Mouse (Mus musculus) embryonic facial prominence, embryonic 10.5 days (tissue): Measurements from ENCODE around the gene Tcp11l2. TPM values are rescaled to one million over a fixed set of nuclear protein-coding genes. Genes with fewer than 3 reads are reported as not detected.

Experiments
- DNase-seq: peaks from one replicate; pipeline ENCODE4 v3.0.0-alpha.2; 2017; ENCODE audit warnings: low spot score
- H3K27ac ChIP-seq: fragments of 300-500 bp; sonication (generic); replicated peaks from 2 replicates; pipeline ENCODE4 v1.5.1; 2016; ENCODE audit warnings: mild to moderate bottlenecking
- H3K27me3 ChIP-seq: fragments of 300-500 bp; sonication (generic); replicated peaks from 2 replicates; pipeline ENCODE4 v1.6.1; 2016; ENCODE audit warnings: low read depth, mild to moderate bottlenecking; ENCODE audit not compliant: poor library complexity, severe bottlenecking
- H3K36me3 ChIP-seq: fragments of 300-500 bp; sonication (generic); replicated peaks from 2 replicates; pipeline ENCODE4 v1.6.1; 2016; ENCODE audit warnings: mild to moderate bottlenecking, moderate library complexity
- H3K4me1 ChIP-seq: fragments of 300-500 bp; sonication (generic); 2 replicates; pipeline ENCODE4 v1.6.1; 2016
- H3K4me3 ChIP-seq: fragments of 300-500 bp; sonication (generic); 2 replicates; pipeline ENCODE4 v1.5.1; 2016; ENCODE audit warnings: mild to moderate bottlenecking, moderate library complexity
- H3K9me3 ChIP-seq: fragments of 300-500 bp; sonication (generic); 2 replicates; pipeline ENCODE4 v1.6.1; 2016; ENCODE audit warnings: mild to moderate bottlenecking
- WGBS: fragments of 180-500 bp; shearing (Covaris S2); methylation state at CpG from one replicate; pipeline ENCODE4 v1.1.7; 2016; 5-methylcytosine and 5-hydroxymethylcytosine counted together
- polyA plus RNA-seq: library from polyadenylated mRNA; unstranded; fragments of >200 nt; fragmentation: Nextera tagmentation; extraction: Ambion mirVana; gene quantifications from 2 replicates; pipeline ENCODE4 v1.2.1, GENCODE M21; 2016

The Tcp11l2 gene
- polyA plus RNA-seq, 1 experiment from 2014 or later: 3.6 TPM

DNA sequence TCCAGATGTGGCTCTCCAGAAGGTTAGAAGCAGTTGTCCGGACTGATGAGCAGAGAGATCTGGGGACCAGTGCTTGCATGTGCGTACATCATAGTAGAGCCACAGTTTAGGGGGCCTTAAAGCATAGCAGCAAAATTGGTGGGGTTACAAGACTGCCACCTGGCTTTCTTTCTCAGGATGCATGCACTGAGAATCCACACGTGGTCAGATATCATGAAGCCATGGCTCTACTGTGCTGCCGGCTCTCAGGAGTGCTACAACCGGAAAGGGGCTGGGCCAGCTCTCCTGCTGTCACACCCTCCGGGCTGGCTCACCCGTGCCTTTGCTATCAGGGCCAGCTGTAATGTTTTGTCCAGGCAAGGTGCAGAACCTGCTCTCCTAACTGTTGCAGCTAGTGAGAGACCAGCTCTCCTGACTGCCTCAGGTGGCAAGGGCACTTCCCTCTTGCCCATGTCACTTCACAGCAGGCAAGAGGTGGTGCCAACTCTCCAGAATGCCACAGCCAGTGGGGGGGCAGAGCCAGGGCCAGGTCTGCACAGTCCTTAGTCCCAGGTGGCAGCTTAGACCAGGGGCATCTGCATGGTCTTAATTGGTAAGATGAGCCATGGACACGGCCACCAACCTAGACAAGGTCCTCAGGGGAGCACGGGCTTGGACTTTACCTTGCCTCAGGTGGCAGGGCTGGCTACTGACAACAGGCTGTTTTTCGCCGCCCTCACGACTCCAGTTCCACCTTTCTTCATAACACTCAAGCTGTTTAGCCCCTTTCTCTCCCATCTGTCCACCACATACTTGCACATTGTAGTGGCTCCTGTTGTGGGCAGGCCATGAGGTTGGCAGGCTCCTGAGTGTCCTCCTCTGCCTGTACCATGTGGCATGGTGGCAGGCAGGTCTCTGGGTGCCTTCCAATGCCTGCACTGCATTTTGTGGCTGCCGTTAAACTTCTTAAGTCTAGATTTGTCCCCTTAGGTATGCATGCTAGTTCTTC, 13.6 kb upstream of the Tcp11l2 start:
- no peaks in the 10 kb centered on the region for H3K36me3 ChIP-seq
- H3K27me3 ChIP-seq: peaks cover 5% of the 10 kb centered on the region
- H3K27ac ChIP-seq: peak overlapping the region; percentile 51; the same call in 1 of the 2 replicates
- H3K9me3 ChIP-seq: peaks cover 6% of the 10 kb centered on the region; the same call in 1 of the 2 replicates
- peaks cover 15% of the 10 kb centered on the region for H3K4me1 ChIP-seq
- DNase-seq: peak; percentile 65
- peak overlapping the region; percentile 3; the same call in 1 of the 2 replicates for H3K4me3 ChIP-seq
- WGBS: 49% methylated on average over 13 of the region's 13 CpGs

DNA sequence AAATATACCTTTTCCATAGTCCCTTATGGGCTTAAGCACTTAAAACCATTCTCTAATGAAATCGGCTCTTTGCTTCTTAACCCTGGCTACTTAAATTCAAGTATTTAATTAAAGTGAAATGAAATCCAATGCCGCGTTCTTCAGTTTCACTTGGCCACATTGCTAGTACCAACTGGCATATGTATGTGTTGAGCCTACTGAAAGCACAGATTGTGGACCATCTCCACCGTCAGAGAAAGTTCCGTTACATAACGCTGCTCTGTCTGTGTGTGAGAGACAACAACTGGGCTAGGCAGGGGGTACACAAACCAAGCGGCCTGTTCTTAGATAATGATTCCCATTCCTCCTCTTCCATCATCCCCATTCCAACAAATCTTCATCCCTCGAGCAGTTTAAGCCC, 12.0 kb upstream of the Tcp11l2 start:
- 83% methylated on average over 8 of the region's 8 CpGs for WGBS
- no peaks in the 10 kb centered on the region for H3K9me3 ChIP-seq
- no peak overlapping the region for H3K27ac ChIP-seq
- no peak overlapping the region for H3K4me3 ChIP-seq
- no peak for DNase-seq
- H3K36me3 ChIP-seq: no peaks in the 10 kb centered on the region
- H3K4me1 ChIP-seq: peaks cover 15% of the 10 kb centered on the region
- H3K27me3 ChIP-seq: peaks cover 6% of the 10 kb centered on the region

DNA sequence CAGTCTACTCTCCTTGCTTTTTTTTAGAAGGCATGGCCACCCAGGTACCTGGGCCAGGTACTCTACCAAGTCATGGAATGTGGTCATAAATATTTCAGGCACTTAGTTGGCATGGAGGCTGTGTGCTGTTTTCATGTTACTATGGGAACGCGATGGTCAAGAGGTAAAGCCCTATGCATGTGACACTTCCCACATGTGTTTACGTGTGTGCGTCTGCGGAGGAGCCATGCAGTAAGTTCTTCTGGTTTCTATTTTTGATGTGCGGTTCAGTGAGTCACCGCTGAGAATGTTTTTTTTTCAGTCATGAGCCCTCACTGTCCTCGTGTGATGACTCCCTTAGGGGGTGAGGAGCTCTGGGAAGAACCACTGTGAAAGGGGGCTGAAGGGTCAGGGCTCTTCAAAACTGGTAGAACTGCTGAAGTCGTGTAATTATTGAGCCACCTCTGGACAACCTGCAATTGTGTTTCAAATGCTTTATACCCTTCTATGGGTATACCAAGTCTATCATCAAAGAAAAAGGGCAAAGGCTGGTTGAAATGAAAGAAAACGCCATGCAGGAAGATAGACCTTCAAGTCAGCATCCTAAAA, 5.3 kb upstream of the Tcp11l2 start:
- 86% methylated on average over 10 of the region's 10 CpGs for WGBS
- Histone ChIP-seq H3K9me3 (no peaks in the 10 kb centered on the region), H3K4me1 (peaks cover 3% of the 10 kb centered on the region; the same call in 1 of the 2 replicates), H3K4me3 (no peak overlapping the region), H3K27me3 (peaks cover 13% of the 10 kb centered on the region), H3K36me3 (no peaks in the 10 kb centered on the region), H3K27ac (no peak overlapping the region)
- no peak for DNase-seq

DNA sequence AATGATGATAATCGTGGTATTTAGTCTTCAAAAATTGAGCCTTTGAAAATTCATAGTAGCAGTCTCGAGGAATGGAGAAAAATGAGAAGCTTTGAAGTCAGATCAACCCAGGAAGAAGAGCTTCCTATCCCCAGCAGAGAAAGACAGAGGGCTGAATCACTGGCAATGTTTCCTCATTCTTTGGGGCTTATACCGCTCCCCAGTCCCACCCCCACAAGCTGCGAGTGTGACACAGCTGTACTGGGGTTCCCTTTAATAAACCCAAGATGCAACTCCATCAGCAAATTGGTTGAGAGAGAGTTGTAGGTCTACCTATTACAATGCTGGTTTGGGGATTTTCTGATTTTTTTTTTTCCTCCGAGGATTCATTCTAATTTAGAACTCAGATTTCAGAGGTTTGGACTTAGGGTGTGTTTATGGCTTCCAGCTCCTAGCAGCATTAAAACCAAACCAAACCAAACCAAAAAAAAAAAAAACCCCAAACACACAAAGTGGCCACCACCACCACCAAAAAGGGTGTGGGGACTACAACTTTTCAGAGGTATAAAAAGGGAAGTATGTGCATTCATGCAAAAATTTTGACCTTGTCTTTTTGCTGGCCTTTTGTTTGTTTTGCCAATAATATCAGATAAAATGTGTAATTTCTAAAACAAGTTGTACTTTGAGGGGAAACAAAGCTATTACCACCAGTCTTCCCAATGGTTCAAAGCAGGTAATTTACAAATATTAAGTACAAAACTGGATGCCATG, 2.6 kb upstream of the Tcp11l2 start:
- DNase-seq: no peak
- no peak overlapping the region for H3K4me3 ChIP-seq
- no peaks in the 10 kb centered on the region for H3K36me3 ChIP-seq
- H3K27ac ChIP-seq: no peak overlapping the region
- peaks cover 21% of the 10 kb centered on the region for H3K27me3 ChIP-seq
- WGBS: 70% methylated on average over 5 of the region's 5 CpGs
- H3K9me3 ChIP-seq: no peaks in the 10 kb centered on the region
- peaks cover 17% of the 10 kb centered on the region for H3K4me1 ChIP-seq

DNA sequence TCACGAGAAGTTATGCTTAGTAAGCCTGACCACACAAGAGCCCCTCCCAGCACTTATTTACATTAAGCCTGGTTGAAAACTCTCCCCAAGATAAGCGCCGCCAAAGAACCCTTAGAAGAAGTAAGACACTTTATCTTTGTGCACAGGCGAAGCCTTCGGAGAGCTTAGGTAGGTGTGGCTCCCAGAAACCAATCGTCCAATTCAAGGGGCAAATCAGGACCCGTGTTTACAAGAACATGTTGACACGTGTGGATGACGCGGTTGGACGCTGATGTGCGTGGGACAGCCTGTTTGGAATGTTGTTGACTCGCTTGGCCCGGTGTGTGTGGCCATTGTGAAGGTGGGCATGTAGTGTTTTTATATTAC, 414 bp upstream of the Tcp11l2 start:
- Histone ChIP-seq H3K4me3 (peak overlapping the region; percentile 90), H3K27ac (peak overlapping the region; percentile 95), H3K9me3 (no peaks in the 10 kb centered on the region), H3K27me3 (peaks cover 26% of the 10 kb centered on the region), H3K36me3 (no peaks in the 10 kb centered on the region), H3K4me1 (peaks cover 17% of the 10 kb centered on the region)
- no peak for DNase-seq
- under 1% methylated on average over 14 of the region's 14 CpGs for WGBS

DNA sequence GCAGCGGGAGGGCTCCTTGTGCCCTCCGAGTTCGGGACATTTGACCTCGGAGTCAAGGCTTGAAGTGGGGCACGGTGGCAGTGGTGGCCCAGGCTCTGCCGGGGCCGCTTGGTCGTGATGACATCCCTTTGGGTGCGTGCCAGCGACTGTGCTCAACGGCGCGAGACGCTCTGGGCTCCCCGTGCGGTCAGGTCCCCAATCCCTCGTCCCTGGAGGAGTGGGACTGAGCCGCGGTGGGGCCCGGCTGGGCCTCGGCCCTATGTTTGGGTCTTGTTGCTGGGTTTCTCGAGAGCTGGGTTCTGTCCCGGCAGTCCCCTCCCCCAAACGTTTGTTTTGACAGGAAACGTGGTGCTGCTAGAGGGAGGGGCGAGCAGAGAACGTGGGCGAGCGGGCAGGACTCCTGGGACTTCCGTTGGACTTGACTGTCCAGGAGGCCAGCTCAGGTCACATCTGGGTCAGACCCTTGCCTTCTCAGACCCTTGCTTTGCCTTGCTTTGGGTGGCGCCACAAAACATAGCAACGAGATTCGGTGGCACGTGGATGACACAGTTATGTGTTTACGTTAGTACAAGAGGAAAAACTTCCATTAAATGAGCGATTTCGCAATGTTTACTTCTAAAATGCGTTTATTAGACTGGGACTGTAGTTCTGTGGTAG, 773 bp downstream of the Tcp11l2 start:
- Histone ChIP-seq H3K27ac (peak overlapping the region; percentile 95), H3K4me3 (peak overlapping the region; percentile 90), H3K27me3 (peaks cover 26% of the 10 kb centered on the region), H3K36me3 (no peaks in the 10 kb centered on the region), H3K4me1 (peaks cover 17% of the 10 kb centered on the region), H3K9me3 (no peaks in the 10 kb centered on the region)
- peak; percentile 68 for DNase-seq
- 5% methylated on average over 38 of the region's 38 CpGs for WGBS

DNA sequence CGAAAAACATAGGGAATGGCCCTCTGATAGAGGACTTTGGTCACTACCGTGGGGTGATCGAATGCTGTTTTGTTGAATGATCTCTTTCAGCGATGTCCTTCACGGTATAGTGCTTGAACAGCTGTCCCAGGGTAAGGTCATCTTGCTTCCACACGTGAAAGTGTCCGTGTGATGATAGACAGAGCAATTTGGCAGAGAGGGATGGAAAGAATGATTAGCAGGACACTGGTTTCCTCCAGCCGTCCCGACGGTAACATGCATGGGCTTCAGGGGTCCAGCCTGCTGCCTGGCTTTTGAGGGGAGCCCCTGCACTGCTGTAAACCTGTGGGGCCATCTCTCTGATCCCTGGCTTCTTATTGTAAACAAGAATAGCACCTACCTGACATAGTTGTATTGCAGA, 2.3 kb downstream of the Tcp11l2 start:
- Histone ChIP-seq H3K27ac (no peak overlapping the region), H3K4me3 (no peak overlapping the region), H3K9me3 (no peaks in the 10 kb centered on the region), H3K27me3 (peaks cover 26% of the 10 kb centered on the region), H3K4me1 (peaks cover 17% of the 10 kb centered on the region), H3K36me3 (no peaks in the 10 kb centered on the region)
- 83% methylated on average over 10 of the region's 10 CpGs for WGBS
- DNase-seq: no peak

DNA sequence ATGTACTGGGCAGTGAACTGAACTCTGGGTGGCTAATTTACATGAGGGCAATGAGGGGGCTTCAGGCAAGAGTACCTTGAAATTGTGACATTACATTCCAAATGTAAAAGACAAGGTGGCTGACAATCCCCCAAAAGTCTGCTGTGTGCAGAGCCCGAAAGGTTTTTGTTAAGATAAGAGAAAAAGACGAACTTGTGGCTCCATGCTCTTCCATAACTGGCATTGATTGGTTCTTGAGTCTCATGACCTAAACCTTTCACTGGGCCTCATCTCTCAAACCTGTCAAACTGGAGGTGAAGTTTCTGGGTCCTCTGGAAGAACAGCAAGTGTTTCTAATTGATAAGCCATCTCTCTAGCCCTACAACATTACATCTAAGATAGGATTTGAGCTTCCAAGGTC, 3.1 kb downstream of the Tcp11l2 start:
- no peak overlapping the region for H3K4me3 ChIP-seq
- 84% methylated on average over 2 of the region's 2 CpGs for WGBS
- peaks cover 17% of the 10 kb centered on the region for H3K4me1 ChIP-seq
- DNase-seq: no peak
- H3K36me3 ChIP-seq: no peaks in the 10 kb centered on the region
- no peaks in the 10 kb centered on the region for H3K9me3 ChIP-seq
- no peak overlapping the region for H3K27ac ChIP-seq
- H3K27me3 ChIP-seq: peaks cover 23% of the 10 kb centered on the region

DNA sequence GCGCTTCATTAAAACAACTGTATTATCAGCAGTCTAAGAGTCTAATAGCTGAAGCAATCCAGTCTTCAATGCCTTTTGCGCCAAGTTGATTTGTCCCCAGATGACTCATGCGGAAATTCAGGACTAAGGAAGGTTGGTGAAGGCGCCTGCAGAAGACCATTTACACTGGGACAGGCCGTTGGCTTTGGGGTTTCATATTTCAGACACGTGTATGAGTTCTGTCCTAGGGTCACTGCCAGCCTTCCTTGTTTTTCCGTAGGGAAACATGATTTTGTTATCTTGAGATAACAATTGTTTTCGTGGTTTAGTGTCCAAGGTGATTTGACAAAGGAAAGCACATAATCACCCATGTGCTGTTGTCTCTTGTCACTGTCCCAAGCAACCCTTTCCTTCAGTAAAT, 4.8 kb downstream of the Tcp11l2 start:
- WGBS: 71% methylated on average over 8 of the region's 8 CpGs
- Histone ChIP-seq H3K27ac (no peak overlapping the region), H3K27me3 (peaks cover 19% of the 10 kb centered on the region), H3K36me3 (no peaks in the 10 kb centered on the region), H3K4me3 (no peak overlapping the region), H3K9me3 (no peaks in the 10 kb centered on the region), H3K4me1 (peaks cover 18% of the 10 kb centered on the region)
- no peak for DNase-seq

DNA sequence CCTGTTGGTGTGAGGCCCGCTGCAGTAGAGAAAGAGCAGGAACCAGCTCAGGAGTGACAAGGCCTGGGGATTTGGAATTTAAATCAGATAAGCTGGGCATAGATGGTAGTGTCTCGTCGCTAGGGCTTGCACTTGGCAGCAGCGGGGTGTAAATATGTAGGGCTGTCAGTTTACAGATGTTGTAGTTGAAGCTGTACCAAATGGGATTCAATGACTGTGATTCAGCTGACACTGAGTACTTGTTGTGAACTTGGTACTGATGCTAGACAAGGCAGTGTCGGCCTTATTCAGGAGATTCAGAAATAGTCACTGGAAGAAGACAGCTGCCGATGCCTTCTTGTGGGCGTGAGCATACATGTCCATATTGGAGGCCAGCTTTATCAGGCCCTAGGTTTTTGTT, 5.8 kb downstream of the Tcp11l2 start:
- Histone ChIP-seq H3K4me3 (no peak overlapping the region), H3K4me1 (peaks cover 14% of the 10 kb centered on the region), H3K27ac (no peak overlapping the region), H3K36me3 (no peaks in the 10 kb centered on the region), H3K9me3 (no peaks in the 10 kb centered on the region), H3K27me3 (peaks cover 19% of the 10 kb centered on the region)
- DNase-seq: no peak
- WGBS: 85% methylated on average over 7 of the region's 7 CpGs

DNA sequence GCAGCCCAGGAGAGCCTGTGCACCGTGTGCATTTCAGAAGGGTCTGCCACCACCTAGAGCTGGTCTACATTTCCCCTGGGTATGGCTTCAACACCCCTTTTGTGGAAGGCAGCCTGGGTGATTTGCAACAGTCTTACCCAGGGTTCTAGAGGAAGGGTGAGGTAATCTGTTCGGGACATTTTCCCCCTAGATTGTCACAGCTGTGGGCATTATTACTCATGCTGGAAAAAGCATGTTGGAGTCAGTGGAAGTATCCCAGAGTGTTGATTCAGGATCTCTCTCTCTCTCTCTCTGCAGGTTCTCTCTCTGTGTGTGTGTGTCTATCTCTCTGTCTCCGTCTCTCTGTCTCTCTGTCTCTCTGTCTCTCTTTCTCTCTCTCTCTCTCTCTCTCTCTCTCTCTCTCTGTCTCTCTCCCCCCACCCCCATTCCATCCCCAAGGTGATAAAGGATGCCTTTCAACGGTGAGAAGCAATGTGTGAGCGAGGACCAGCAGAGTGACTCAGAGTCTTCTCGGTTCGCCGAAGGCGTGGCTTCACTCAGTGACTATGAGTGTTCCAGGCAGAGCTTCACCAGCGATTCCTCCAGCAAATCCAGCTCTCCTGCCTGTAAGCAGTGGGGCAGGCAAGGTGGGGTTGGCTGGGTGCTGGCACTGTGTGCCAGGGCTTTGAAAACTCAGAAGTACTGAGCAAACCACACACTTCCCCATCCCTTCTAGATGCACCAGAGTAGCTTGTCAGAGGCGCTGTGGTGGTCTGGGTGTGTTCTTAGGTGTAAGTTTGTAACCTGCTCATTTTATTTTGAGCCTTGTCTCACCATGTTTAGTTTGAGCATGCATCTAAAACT, 8.2 kb downstream of the Tcp11l2 start:
- H3K4me3 ChIP-seq: no peak overlapping the region
- no peak overlapping the region for H3K27ac ChIP-seq
- H3K9me3 ChIP-seq: no peaks in the 10 kb centered on the region
- WGBS: 72% methylated on average over 11 of the region's 11 CpGs
- H3K27me3 ChIP-seq: no peaks in the 10 kb centered on the region
- peaks cover 6% of the 10 kb centered on the region; the same call in 1 of the 2 replicates for H3K4me1 ChIP-seq
- H3K36me3 ChIP-seq: no peaks in the 10 kb centered on the region
- DNase-seq: no peak
